Mouse (Mus musculus): ENCODE measurements around the gene Fbl.
"Not testable (repeated sequence)": the region's sequence is repeated elsewhere in the genome, so short reads cannot be mapped to it uniquely, and the experiment has no call there.

Fbl gene

GRCm38 (mm10) chr7:28191903-28192302 is 22.4 kb downstream of the Fbl start:
- no peak for DNase-seq (ENCODE audit: low spot score in 2 of 2)

- DNase-seq (ENCODE audit: low spot score in 2 of 2), result no peak
Observed at GRCm38 (mm10) chr7:28195414-28196098, 26.0 kb downstream of the Fbl start.

DNA sequence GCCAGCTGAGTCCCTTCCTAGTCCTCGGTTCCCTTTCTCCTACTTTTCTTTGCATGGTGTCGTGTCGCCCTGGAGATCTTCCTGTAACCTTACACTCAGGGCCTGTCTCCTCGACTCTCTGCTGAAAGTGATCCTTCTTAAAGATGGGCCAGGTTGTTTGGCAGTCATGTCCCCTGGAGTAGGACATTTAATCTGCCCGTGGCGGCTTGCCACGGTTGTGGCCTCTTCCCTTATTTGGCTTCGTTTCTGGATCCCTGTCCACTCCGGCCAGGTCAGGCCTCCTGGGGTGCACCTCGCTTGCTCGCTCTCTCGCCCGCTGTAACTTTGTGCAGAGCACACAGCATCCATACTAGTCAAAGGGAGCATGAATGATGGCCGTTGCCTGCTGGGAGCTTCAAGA is 27.0 kb downstream of the Fbl start:
- DNase-seq (ENCODE audit: low spot score in 2 of 2), result no peak

DNA sequence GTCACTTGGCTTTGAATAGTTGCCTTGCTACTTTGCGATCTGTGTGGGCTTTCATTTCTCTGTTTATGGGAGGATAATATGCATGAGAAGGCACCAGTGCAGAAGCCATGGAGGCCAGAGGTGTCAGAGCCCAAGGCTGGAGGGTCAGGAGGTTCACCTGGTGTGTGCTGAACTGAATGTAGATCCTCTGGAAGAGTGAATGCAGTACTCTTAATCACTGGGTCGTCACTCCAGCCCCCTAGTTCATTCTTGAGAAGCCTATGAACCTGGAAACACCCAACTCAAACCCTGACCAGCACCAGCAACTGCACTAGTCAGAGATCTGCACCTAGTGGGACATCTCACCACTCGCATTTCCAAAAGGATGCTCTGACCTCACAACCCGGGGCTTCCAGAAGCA is 29.5 kb downstream of the Fbl start:
- no peak for DNase-seq (ENCODE audit: low spot score in 2 of 2)

DNA sequence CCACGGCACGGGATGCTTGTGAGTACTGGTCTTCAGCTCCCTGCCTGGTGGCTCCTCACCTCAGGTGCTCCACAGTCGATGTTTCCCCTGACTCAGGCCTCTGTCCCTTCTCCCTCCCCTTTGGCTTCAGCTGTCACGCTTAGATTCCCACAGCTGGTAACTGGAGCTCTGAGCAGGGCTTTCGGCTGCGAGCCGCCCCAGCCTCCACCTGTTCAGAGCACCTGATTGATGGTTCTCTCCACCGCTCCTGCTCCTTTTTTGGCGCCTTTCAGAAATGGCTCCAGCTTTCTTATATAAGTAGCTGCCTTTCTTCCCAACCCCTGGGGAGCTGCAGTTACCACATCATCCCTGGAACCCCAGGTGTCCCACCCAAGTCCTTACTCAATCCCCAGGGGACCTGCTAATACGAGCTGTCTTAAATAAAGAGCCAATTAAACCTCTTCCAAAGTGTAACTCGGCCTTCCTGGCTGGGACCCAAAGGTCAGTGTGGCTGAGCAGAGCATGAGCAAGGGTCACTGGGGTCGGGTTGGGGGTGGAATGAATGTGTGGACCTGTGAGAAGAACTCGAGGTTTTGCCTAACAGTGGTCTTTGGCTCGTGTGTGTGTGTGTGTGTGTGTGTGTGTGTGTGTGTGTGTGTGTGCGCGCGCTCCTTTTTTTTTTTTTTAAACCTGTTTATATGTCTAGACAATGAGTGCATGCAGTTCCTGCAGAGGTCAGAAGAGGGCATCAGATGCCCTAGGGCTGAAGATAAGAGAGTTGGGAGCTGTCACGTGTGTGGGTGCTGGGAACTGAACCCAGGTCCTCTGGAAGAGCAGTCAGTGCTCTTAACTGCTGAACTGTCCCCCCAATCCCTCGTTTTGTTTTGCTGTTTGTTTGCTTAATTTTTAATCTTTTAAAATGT is 33.9 kb downstream of the Fbl start:
- DNase-seq (ENCODE audit: low spot score in 2 of 2), result no peak

DNA sequence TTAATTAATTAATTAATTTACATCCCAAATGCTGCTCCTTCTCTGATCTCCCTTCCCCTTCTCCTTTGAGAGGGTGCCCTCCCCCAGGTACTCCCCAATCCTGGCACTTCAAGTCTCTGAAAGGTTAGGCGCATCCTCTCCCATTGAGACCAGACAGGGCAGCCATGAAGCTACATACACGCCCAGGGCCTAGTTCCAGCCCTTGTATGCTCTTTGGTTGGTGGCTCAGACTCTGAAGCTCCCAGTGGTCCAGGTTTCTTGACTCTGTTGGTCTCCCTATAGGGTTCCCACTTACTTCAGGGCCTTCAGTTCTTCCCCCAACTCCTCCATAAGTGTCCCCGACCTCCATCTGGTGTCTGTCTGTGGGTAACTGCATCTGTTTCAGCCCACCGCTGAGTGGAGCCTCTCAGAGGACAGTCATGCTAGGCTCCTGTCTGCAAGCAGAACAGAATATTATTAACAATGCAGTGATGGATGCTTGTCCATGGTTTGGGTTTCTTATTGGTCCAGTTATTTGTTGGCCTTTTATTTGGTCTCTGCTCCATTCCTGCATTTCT is 36.6 kb downstream of the Fbl start:
- no peak for DNase-seq (ENCODE audit: low spot score in 2 of 2)

GRCm38 (mm10) chr7:28208396-28208987 is 39.0 kb downstream of the Fbl start:
- DNase-seq (ENCODE audit: low spot score in 2 of 2), result no peak

GRCm38 (mm10) chr7:28208988-28209508 is 39.5 kb downstream of the Fbl start:
- peak in 1 of 2 experiments; percentile 78 for DNase-seq (ENCODE audit: low spot score in 2 of 2)

- DNase-seq (ENCODE audit: low spot score in 2 of 2), result no peak
Observed at GRCm38 (mm10) chr7:28210731-28211130, 41.2 kb downstream of the Fbl start.

DNA sequence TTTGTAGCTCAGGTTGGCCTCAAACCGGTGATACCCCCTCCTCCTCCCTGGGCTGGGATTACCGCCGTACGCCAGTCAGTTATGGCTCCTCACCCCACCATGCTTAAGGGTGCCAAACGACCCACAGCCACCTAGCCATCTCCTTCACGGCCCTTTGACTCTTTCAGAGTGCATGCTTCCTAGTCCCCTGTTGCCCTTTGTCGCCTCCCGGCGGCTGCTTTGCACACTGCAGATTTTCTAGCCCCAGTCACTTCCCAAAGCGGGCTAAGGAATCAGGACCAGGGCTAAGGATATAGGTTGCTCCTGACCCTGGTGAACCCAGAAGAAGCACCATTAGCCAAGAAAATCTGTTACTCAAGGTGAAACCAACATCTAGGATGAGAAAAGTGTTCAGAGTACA is 44.6 kb downstream of the Fbl start:
- DNase-seq (ENCODE audit: low spot score in 2 of 2), result peak in 1 of 2 experiments; percentile 36

DNA sequence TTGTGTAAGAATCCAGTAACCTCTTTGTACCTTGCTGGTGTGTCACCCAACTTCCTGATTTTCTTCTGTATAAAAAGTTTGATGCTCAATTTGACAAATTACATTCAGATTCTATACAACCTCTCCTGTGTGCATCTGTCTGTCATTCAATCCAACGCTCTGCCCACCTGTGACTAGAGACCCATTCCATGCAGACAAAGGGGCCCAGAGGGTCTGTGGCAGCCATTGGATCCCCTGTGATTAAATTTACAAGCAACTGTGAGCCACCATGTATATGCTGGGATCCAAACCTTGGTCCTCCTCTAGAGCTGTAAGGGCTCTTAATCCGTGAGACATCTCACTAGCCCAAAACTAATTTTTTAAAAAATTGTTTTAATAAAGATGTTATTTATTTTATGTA is 46.4 kb downstream of the Fbl start:
- DNase-seq (ENCODE audit: low spot score in 2 of 2), result not testable (repeated sequence)

DNA sequence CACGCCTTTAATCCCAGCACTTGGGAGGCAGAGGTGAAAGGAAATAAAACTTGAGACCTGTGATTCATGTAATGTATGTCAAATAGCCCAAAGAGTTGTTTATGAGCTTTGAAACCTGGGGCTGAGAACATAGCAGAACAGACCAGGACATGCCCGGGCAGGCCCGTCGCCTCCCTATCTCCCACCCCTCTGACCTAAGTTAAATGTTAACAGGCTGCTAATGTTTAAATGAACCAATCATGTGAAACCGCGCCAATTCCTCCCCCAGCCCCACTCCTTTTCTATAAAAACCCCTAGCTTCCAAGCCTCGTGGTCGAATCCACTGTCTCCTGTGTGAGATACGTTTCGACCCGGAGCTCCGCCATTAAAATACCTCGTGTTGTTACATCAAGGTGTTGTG is 48.3 kb downstream of the Fbl start:
- not testable (repeated sequence) for DNase-seq (ENCODE audit: low spot score in 2 of 2)

- peak in 1 of 2 experiments; percentile 59 for DNase-seq (ENCODE audit: low spot score in 2 of 2)
Observed at GRCm38 (mm10) chr7:28218951-28219740, 49.6 kb downstream of the Fbl start.

DNA sequence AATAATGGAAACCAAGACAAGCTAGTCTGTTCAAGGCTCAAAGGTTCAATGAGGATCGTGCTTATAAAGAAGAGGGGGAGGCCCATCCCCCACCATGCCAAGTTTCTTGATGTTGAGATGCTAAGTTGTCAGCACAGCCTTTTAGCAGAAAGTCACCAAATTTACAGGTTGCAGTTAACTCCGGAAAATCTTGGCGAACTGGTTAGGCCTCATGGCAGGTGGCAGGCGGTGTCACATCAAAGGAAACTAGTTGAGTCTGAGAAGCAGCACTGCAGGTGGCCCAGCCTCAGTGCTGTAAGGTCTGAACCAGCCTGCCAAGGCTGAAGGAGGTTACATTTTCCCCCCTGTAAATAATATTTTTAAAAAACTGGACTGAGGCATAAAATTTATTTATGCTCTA is 57.3 kb downstream of the Fbl start:
- DNase-seq (ENCODE audit: low spot score in 2 of 2), result not testable (repeated sequence)

GRCm38 (mm10) chr7:28227421-28227820 is 57.9 kb downstream of the Fbl start:
- DNase-seq (ENCODE audit: low spot score in 2 of 2), result not testable (repeated sequence)

Data from left cerebral cortex, adult 9 months (tissue).